Mouse (Mus musculus) megakaryocyte-erythroid progenitor cell, adult 5-6 weeks (primary cell): ENCODE measurements at regions not wholly inside any gene's neighbourhood (a gene's known extent, or its start where the extent isn't known, plus 50 kb on each side); places are given as distances from the start of the nearest gene placed in this dataset.

Experiments used
- ATAC-seq: replicated peaks from 2 replicates; pipeline ENCODE4 v1.8.0; 2016; ENCODE audit warnings: mild to moderate bottlenecking, inconsistent platforms; ENCODE audit not compliant: severe bottlenecking, poor library complexity, low FRiP score, low TSS enrichment

DNA sequence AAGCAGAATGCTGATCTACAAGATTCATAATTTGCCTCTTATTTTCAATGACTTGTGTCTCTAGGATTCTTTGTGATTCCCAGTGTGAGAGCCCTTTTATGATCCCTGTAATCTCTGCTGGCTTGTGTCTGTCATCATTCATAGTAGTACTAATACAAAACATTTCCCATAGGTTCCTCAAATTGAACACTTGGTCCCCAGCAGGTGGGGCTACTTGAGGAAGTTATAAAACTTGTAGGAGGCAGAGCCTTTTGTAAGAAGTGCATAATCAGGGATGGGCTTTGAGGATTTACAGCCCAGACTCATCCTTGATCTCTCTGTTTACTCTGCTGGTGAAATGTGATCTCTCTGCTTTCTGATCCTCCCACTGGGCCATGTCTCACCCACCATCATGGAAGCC, 743.6 kb downstream of the Adgrl2 start:
- no peak for ATAC-seq

DNA sequence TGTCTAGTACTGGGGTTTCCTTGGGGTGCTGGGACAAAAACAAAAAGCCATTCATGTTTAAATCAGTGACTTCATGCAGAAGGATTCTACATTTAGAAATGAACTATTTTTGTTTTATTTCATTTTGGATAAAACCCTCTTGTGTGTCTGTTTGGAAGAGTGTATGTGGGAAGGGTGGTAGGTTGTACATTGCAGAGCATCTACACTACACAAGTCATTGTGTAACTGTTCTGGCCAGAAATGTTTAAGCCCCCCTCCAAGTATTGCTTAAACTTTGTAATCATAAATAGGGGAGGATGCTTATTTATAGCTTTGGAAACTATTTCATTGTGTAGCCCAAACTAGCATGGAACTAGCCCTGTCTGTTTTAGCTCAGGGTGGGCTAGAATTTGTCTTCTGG, 752.3 kb downstream of the Adgrl2 start:
- no peak for ATAC-seq

DNA sequence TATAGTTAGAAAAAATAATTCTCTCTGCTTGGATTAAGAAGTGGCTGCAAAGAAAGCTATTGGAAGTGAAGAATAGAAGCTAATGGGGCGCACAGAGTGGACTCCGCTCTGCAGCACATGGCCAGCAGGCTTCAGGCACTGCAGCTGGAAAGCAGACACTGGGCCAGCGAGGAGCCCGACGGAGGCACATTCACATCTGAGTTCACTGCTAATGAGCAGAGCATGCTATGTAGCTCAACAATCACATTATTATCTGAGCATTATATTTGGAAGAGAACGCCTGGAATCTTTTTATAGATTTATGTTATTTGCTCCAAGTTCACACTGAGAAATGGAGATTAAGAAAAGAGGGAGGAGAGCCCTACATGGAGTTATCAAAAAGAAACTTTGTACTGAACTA, 752.8 kb downstream of the Adgrl2 start:
- no peak for ATAC-seq

DNA sequence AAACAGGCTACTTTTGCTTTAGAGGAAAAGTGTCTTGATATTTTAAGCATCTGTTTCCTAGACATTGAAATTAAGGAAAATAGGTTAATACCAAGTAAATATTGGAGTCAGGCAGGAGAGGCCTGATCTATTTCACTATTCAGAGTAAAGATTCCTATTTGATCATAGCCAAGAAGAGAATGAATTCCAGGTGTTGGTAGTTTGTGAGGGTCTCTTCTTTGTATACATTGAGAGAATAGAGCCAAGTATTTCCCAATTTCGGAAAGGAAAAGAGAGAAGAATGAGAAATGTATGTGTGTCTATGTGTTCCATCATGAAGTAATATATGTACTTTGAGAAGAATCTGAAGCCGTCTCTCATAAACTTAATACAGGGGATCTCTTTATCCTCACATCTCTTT, 756.7 kb downstream of the Adgrl2 start:
- no peak for ATAC-seq

DNA sequence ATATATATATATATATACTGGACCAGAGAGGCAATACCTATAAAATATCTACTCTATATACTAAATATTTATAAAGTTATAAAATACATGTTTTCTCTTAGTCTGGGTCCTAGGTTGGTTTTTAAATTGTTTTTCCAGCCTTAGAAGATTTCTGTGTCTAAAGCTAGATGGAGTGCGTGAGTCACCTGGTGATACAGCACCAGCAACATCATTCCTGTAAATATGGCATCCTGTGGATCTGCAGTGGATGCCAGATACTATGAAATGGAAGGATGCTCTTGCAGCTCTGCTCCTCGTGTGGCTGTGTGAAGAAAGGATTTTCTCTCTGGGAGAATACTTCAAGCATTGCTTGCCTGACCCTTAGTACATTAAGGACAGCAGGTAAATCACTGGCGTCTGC, 761.2 kb downstream of the Adgrl2 start:
- no peak for ATAC-seq

DNA sequence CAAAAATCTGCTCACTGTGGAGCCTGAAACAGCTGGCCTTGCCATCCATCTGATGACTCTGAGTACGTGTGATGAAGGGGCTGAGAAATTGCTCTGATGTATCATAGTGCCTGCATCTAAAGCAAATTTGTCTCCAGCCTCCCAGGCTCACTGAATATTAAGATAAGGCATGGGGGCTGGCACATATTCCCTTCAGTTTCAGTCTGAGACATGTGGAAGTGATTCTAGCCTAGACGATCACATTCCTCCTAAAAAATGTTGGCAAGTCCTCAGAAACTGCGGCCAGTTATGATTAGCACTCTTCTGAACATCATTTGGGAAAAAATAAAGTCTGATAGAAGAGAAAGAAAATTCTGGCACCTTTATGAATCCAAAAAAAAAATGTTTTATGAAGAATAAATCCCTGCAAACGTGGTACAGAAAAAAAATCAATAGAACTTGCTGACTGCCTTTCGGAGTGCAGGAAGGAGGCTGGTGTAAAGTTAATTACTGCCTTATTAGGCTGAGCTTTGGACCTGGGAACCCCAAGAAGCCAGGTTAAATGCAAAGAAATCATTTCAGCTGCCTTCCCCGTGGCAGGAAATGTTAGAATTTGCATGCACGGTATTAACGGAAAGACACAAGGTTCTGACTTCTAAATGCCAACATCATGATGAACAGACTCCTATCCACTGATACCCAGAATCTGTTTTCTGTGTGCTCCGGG, 762.2 kb downstream of the Adgrl2 start:
- no peak for ATAC-seq

DNA sequence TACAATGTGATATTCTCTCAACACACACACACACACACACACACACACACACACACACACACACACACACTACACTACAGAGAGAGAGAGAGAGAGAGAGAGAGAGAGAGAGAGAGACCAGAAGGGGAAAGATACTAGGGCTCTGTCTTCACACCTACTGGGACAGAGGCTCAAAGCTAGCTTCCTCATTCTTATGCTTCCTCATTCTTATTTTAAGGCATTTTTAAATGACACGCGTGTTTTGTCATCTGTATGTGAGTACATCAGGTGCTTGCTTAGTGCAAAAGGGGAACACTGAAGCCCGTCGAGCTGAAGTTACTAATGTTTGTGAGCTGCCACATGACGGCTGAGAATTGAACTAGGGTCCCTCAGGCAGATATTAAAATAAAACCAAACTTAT, 769.5 kb downstream of the Adgrl2 start:
- no peak for ATAC-seq

DNA sequence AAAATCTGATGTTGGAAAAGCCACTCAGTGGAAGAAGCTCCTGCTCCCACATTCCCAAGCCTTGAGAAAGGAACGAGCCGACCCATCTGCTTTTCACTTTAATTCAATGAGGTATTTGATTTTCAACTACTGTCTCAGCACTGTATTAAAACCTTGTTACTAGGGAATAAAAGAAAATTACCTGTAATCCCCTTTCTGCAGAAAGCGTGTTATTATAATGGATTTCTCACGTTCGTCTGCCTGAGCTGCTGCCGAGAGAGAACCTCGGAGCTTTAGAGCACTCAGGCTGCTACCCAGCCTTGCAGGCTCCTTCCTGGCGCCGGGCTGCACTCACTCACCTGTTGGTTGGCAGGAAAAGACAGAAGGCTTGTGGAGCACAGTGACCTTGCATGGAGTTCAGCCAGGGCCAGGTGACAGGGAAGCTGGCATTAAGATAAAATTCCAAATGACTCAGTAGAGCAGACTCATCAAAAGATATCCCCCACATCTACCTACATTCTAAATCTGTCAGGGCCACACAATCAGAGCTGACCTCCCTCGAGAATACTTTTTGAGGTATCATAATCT, 770.2 kb downstream of the Adgrl2 start:
- ATAC-seq, result no peak

DNA sequence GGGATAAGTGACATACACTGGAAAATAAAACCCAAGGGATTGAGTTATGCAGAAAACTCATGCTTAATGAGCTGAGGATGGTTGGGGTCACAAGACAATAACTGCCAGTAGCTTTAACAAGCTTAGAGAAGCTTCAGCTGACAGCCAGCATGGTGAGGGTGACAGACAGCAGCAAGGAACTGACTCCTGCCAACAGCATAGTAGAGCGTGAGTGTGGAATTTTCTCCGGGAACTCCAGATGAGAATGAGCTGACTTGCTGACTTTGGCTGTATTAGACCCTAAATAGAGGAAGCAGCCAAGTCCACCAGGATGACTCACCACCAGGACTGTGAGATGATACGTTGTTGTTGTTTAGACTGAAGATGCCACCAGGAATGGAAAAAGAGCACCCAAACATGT, 788.2 kb downstream of the Adgrl2 start:
- ATAC-seq, result no peak

DNA sequence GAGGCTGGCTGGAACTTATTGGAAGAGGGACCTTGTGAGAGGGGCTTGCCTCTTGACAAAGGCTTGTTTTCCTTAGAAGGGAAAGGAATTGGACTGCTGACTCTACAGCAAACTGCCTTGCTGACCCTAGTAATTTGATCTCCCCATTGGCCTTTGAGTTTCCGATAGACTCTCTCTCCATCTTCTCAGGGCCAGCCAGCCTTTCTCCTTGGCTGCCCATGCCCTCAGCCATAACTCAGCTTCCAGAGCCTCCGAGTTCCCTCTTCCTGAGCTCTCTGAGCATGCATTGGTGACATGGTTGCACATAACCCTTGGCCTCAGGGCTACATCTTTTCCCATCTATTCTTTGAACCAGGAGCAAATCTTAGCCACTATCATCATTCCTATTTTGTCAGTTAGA, 803.7 kb downstream of the Adgrl2 start:
- ATAC-seq, result no peak

DNA sequence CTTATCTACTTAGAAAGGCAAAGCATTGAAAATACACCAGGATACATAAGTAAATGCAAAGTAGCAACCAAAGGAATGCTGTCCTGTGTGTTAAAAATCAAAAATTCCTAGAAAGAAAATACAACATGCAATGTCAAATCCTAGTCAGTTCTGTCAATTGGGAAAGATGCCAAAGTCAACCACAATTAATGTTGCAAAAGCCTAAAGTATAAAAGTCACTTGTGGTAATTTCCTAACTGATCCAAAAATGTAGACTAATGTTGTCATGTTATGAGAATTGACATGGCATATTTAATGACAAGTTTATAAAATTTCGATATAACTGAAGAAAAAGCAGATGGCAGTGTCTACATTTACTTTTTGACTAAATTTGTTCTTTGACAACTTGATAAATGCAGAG, 822.8 kb downstream of the Adgrl2 start:
- ATAC-seq, result no peak

DNA sequence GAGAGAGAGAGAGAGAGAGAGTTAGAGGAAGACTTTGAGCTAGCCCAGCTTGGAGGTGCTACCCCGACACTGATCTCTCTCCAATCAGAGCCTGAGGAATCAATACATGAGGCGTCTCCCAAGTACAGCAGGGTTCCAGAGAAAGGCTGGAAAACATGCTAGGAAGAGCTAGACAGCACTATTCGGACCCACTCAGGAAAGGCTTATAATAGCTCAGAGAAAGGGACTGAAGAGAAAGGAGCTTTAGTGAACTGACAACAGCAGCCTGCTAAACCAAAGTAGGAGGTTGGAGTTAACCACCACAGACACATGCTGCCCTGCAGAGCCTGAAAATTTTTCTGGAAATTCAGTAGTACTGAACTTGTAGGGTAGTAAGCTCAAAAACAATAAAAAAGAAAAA, 831.3 kb downstream of the Adgrl2 start:
- ATAC-seq, result no peak

DNA sequence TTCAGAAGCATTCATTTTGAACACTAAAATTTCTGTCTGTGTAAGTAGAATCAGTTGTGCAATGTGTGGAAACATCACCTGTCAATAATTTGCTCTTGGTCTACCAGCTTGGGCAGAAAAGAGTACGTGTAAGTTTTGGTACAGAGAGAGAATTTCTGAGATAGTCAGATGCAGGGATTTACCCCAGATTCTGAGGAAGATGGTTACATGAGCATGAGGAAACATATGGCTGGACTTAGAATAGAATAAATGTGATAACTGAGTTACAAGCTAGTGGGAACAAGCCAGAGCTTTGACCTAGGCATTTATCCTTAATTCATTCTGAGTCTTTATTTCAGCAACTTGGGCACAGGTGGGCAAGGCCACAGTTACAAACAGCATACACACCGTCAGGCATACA, 831.8 kb downstream of the Adgrl2 start:
- ATAC-seq, result no peak

DNA sequence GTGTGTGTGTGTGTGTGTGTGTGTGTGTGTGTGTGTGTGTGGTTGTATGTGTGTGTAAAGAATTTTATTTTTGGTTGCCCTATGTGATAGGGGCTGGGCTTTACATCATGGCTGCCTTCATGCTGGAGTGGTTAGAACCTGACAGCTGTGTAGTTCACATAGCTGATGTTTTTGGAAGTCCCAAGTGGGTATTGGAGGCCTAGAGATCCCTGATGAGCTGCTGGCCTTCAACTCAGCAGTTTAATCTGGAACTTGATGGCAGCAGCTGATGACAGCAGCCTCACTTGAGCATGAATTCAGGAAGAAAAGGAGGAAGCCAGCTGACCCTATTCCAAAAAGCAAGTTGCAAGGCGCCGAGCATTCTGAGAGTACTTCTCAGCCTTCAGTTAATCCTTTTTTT, 846.6 kb downstream of the Adgrl2 start:
- no peak for ATAC-seq

DNA sequence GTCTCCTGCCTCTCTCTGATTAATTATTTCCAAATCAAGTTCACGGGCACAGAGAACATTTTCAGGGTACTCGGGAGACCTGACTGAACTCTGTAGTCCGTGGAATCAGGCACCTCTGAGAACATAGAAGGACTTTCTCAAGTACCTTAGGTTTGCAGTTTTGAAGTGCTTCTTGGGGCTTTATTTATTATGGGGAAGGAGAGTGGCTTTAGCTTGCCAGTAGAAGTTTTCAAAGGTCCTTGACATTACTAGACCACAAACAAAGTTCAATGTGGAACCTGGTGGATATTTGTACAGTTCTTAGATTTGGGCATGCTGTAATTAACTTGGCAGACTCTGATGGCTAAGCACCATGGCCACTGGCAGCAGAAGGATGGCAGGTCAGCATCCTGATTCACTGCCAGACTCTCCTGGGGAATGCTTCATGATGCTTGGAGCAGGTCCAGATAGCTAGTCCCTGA, 853.5 kb downstream of the Adgrl2 start:
- ATAC-seq, result no peak

DNA sequence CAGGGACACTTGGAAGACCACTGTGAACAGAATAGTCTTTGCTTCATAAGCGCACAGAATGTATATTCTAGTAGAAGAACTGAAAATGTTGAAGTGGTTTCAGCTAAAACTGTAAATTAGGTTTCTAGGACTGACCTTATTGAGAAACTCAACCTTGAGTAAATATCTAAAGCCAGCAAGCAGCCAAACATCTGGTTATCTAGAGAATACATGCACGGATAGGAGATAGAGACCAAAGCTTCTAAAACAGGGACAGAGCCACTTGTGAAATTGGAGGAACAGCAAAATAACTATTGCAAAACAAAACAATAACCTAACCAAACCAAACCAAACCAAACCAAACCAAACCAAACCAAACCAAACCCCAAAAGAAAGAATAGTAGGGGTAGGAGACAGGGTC, 855.7 kb downstream of the Adgrl2 start:
- no peak for ATAC-seq

DNA sequence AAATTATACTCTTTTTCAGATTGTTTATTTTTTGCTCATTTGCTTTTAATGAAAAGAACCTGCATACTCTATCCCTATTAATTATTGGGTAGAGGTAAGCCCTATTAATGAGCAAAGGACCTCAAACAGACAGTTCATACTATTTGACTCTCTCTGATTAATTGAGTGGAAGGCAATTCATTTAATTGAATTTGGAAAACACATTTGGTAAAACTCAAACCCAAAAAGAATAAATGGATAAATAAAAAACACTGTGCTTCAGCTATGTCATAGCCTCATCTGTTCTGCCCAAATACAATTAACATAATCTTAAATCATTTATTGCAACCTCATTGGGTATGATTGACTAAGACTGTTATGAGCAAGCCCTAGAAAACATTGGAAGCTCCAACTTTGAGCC, 874.8 kb downstream of the Adgrl2 start:
- ATAC-seq, result no peak

DNA sequence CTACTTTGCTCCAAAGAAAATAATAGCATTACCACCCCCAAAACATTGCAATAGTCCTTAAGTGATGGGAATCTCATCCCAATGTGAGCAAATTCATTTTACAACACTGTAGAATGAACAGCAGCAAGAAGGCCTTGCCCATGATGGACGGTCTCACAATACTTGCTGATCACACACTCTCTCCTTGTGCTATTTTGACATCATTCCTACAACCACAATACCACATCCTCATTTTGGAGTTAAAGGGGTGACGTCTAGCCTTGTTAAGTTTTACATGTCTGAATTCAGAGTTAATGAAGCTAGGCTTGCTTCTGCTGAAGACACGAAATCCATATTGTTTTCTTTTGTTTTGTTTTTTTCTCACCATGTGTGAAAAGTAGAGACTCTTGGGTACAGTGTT, 878.2 kb downstream of the Adgrl2 start:
- ATAC-seq, result no peak

DNA sequence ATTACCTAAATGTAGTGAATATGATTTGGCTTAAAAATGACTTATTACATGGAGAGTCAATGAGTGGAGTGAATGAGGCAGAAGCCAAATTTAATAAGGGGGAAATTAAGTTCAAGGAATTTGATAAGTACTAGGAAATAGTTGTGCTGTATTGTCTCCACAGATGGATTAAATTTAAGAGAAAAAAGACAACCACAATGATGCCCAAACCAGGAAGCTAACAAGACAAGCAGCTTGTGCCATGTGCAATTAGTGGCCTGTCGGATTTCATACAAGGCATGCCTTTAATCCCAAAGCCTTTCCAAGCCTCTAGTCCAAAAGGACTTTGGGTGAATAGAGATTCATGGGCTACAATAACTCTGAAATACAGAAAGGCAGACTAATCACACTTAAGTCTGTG, 883.3 kb downstream of the Adgrl2 start:
- ATAC-seq, result no peak

DNA sequence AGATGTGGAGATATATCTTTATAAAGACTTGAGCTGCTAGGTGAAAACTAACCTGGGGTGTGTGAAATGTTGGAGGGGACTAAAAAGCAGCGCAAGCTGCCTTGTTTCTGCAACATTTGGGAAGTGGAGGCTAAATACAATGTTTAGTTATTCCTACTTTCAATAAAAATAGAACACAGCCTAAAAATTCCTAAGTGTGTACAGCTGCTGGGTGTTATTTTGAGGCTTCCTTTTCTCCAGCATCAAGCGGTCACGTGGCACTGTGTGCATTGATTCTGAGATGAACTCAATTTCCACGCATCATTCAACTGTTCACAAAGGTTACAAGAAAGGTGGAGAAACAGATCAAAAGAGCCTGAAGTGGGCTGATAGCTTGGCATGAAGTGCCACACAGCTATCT, 896.4 kb downstream of the Adgrl2 start:
- no peak for ATAC-seq

DNA sequence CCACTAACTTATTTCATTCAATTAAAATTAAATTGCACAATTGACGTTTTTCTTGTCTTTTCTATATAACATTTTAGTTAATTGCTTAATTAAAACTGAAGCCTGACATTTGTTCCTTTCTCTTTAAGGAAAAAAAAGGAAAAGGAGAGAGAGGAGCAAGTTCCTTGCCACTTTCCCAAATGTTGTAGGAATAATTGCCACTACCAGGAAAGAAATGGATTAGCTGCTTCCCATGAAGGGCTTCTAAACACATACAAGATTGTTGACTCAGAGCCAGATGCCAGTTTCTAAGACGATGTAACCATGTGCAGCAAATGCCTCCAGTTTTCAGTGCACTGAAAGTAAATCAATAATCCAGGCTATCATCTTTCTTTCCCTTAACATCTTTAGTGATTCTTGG, 914.5 kb downstream of the Adgrl2 start:
- ATAC-seq, result no peak

DNA sequence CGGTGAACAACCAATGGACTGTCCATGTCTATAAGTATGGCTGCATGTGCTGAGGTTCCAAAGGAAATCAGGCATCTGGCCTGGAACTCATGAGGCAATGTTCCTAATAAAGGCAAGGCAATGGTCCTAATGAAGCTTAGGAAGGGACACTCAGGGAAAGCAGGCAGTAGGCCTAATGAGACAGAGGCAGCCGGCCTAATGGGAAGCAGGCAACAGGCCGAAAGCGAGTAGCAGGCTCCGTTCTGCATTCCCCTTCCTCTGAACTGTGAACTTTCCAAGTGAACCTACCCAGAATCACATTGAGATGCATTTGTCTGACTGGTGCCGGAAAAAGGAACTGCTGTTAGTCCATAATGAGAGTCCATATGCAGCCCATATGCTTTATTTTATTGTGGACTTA, 923.7 kb downstream of the Adgrl2 start:
- ATAC-seq, result no peak
